Mouse (Mus musculus) c-Kit-positive CD71-positive TER-119-positive erythroid progenitor cells, embryonic 14.5 days (primary cell): Measurements from ENCODE around the gene Nyap1.
"Not testable (repeated sequence)": the region's sequence is repeated elsewhere in the genome, so short reads cannot be mapped to it uniquely, and the experiment has no call there.

Source experiments
- DNase-seq: peaks from one replicate; pipeline ENCODE4 v3.0.0-alpha.2; 2013; ENCODE audit warnings: low spot score

The Nyap1 gene

DNA sequence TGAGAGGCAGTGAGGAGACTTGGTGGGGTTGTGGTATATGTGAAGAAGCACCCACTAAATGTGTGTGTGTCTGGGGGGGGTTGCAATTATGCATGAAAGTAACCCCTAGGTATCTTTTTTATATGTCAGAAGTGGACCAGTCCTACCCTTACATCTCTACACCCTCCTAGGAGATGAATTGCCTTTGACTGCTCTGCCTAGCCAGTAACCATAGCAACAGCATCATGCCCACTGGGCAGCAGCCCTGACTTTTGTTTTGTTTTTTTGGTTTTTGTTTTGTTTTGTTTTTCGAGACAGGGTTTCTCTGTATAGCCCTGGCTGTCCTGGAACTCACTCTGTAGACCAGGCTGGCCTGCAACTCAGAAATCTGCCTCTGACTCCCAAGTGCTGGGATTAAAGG is 27.1 kb upstream of the Nyap1 start:
- no peak for DNase-seq

DNA sequence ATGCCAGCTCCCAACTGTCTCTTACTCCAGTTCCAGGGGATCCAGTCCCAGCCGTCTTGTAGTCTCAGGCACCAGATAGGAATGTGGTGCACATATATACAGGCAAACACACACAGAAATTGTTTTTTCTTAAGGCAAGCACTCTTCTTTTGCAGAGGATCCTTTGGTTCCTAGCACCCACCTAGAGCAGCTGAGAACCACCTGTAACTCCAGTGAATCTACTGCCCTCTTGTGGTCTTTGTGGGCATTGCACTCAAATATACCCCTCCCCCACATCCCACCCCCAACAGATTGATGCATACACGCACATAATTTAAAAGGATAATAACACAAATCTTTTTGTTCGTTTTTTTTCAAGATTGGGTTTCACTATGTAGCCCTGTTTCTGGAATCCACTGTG is 24.9 kb upstream of the Nyap1 start:
- no peak for DNase-seq

DNA sequence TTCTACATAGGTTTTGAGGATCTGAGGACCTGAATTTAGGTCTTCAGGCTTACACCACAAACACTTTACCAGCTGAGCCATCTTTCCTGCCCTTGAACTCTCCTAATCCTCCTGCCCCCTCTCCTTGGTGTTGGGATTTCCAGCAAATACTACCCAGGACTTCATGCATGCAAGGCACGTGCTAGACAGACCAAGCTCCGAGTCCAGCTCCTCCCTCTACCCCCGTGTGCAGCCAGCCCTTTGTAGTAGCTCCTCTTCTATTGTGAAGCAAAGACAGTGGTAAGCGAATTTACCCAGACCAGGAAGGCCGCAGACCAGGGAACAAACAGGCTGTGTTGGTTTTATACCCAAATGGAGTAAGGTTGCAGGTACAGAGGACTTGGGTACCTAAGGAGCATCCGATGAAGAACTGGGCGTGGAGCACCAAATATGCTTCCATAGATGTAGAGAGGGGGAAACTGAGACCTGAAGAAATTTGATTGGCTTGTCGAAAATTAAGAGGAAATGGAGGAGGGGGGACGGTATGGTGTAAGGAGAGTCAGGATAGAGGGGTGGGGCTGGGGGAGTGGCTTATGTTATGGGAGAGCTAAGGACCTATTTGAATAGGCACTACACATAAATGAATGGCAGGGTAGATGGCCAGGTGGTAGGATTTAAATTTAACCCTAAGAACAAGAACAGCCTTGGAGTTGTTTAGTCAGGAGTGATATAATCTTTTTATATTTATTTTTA is 23.4 kb upstream of the Nyap1 start:
- DNase-seq, result no peak

DNA sequence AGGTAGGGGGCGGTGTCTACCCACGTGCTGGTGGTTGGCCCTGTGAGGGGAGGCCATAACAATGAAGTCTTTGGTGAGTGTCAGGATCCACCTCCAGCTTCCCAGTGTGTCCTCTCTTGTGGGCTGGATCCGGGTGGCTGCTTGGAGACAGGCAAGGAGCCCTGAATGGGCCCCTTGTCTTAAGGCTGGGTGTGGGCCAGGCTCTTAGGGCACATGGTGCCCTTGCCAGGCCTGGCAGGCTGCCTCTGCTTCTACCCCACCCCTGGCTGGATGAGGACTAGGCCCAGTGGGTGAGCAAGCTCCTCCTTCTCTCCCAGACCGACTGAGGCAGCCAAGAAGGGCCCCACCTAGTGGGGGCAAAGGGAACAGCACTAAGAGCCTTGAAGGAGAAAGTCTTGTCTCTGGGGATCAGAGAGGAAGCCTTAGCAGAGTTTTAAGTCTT is 18.6 kb upstream of the Nyap1 start:
- DNase-seq, result peak; percentile 84

DNA sequence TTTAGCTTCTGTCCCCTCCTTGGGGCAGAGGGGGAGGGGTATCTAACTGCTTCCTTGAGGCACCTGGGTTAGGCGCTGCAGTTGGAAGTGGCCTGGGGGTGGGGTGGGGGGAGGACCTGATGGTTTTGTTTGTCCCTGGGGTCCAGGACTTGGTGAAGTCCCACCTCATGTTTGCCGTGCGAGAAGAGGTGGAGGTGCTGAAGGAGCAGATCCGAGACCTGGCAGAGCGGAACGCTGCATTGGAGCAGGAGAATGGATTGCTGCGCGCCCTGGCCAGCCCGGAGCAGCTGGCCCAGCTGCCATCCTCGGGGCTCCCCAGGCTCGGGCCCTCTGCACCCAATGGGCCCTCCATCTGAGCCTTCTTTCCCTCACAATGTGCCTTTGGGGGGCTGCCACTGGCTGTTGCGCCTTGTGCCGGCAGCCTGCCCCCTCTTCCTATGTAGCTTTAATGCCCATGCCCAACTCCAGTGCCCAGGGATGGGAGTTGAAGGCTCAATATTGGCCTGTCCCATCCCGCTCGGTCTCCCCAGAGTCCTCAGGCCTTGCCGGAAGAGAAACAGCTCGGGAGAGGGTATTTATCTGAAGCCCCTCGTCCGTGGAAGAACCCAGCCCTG is 17.6 kb upstream of the Nyap1 start:
- DNase-seq, result no peak

DNA sequence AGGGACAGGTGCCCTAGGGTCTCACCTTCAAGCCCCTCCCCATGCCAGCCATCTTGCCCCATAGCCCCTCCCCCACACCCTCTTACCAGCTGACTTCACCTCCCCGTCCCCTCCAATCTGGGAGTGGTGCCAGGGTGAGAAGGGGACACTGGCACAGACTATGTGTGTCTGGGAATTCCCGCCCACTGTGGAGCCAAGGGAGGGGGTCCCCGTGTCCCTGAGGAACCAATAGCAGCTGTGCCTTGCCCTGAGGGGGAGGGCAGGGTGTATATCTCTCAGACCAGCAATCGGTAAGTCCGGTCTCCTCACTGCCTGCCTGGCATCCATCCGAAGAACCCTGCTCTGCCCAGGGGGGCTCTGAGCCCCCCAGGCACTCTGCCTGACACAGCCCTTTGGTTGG is 16.5 kb upstream of the Nyap1 start:
- DNase-seq, result no peak

DNA sequence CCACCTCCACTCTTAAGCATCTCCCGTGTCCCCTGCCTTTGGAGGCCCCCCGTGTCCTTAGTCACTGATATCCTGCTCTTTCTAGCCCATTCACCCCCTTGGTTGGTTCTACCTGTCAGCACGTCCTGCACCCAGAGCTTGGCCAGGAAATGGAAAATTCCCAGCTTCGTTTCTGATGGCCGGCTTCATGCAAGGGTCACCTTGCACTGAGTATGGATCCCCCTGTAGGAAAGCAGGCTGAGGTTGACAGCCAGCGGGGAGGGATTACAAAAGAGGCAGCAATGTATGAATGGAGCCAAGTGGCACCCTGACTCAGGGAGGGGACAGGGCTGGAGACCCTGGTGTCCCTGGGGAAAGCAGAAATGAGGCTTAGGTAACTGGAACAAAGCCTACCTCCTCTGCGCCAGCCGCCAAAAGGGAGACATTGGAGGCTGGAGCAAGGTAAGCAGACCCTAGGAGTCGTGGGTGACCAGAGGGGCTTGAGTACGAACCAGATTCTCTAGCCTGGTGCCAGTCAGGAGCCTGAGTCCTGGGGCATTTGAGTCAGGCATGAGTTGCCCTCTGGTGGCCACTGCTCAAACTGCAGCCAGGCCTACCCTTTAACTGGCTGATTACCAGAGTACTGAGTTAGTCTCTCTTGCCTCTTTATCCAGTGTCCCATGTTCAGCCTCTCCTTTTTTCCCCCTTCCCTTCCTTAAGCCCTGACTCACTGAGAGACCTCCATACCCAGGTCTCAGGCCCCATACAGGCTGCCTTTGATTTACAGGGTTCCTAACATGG is 15.7 kb upstream of the Nyap1 start:
- peak; percentile 84 for DNase-seq

DNA sequence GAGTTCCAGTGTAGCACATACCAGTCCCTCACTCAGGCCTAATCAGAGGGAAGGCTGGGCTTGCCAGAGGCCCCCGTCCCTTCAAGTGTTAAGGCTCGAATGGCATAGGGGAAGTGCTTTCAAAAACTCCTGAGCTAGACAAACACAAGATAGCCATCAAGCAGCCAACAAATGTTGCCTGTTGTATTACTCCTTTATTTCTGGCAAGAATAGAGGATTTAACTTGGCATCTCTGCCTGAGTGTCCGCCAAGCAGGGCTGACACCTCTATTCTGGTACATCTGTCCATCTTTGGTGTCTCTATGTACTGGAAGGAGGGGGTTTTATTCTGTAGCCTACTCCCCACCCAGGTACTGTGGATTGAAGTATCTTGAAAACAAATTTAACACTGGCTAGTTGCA is 14.7 kb upstream of the Nyap1 start:
- no peak for DNase-seq

DNA sequence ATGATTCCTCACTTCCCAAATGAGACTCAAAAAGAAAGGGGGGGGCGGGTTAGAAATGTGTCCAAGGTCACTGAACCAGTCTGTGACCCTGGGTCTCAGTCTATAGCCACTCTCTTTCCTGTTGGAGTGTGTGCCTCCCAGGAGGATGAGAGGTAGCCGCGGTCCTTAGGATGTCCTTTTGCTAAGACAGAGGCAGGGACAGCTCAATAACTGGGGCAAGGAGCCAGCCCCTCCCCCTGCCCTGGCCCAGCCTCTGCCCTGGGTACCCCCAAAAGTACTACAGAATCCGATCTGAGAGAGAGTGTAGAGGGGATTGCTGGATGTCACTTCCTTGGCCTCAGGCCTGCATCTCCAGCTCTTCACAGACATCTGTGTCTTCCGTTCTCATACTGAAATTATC is 14.0 kb upstream of the Nyap1 start:
- no peak for DNase-seq

DNA sequence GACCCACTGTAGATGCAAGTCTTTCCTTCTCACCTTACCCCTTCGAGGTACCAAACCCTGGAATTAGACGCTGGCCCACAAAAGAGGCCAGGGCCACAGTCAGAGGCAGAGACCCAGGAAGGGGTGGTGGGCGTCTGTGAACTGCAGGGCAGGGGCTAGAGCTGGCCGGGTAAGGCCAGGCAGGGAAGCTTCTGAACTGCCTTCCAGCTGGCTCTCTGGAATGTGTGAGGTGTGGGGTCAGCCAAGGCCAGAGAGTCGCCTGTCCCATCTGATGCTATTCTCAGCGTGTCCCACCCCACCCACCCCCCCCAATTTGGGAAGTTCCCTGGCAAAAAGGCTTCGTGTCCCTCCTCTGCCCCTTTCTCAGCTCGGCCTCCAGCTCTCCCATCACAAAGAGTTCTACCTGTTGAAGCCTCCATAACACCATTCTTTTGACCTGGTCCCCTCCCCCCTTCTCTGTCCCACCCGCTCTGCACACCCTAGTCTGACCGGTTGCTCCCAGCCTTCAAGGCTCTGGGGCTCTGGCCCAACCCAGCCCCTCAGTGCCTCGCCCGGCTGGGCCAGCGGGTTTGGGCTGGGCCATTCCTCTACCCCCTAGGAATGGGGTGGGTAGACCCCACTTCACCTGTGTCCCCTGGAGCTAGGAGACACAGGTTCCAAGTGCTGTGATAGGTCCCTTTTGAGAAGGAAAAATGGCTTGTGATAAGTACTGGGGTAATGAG is 11.9 kb upstream of the Nyap1 start:
- DNase-seq, result no peak

DNA sequence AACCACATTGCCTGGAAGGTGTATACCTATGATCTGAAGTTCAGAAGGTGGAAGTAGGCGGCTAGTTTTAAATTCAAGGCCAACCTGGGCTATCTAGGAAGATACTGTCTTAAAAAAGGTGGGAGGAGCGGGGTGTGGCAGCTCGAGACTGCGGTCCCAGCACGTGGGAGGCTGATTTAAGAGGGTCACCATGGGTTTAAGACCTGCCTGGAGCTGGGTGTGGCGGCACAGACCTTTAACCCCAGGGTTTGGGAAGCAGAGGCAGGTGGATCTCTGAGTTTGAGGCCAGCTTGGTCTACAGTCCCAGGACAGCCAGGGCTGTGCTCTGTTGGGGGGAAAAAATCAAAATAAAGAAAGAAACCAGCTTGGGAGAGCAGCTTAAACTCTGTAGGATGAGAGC is 10.6 kb upstream of the Nyap1 start:
- no peak for DNase-seq

DNA sequence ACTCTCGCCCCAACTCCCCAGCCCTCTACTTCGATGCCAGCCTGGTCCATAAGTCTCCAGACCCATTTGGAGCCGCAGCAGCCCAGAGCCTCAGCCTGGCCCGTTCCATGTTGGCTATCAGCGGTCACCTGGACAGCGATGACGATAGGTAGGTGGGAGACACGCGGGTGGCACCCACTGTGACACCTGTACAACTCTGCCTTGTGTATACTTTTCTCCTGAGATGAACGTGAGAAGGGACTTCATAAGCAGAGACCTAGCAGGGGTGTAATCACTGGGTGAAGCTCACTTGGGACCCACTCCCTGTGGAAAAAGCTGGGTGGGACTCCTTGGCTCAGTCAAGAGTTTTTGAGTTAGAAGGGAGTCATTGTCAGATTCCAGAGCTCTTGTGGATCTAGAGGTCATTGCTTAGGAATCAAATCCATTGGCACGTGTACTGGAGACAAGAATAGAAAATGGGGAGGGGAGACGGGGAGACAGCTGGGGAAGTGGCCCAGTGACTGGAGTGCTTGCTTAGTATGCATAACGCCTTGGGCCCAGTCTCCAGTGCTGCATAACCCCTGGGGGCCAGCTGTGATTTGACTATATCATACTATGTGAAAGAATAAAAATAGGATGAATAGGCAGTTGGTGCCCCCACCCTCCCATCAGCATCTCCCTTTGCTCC is 9.9 kb upstream of the Nyap1 start:
- DNase-seq, result no peak

DNA sequence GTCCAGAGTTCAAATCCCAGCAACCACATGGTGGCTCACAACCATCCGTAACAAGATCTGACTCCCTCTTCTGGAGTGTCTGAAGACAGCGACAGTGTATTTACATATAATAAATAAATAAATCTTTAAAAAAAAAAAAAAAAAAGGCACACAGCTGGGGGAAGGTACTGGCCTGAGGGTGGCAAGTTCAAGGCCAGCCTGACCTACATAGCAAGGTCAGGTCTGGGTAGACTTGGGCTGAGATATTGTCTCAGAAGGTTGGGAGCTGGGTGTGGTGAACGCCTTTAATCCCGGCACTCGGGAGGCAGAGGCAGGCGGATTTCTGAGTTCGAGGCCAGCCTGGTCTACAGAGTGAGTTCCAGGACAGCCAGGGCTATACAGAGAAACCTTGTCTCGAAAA is 8.8 kb upstream of the Nyap1 start:
- DNase-seq, result not testable (repeated sequence)

DNA sequence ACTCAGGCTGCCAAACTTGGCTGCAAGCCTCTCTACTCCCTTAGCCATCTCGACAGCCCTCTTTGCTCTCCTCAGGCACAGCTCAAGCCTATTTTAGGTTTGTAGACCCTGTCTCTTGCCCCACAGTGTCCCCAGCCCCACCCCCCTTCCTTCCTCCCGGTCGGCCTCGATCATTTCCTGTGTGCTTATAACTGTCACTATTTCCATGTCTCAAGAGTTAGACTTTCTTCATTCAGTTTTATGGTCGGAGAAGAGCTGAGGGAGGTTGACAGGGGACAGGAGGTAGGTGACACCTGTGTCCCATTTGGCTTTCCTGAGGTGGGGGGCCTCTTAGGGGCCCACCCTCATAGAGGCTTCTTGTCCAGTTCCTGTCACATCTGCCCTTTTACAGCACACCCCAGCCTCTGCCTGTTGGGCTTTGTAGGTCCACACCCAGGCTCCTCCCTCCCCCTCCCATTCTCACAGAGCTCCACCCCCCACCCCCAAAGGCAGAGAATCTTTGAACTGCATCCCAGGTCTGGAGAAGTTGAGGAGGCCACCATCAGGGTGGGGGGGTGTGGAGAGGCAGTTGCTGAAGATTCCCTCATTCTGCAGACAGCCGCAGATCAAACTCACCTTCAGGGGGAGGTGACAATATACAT is 7.9 kb upstream of the Nyap1 start:
- no peak for DNase-seq

DNA sequence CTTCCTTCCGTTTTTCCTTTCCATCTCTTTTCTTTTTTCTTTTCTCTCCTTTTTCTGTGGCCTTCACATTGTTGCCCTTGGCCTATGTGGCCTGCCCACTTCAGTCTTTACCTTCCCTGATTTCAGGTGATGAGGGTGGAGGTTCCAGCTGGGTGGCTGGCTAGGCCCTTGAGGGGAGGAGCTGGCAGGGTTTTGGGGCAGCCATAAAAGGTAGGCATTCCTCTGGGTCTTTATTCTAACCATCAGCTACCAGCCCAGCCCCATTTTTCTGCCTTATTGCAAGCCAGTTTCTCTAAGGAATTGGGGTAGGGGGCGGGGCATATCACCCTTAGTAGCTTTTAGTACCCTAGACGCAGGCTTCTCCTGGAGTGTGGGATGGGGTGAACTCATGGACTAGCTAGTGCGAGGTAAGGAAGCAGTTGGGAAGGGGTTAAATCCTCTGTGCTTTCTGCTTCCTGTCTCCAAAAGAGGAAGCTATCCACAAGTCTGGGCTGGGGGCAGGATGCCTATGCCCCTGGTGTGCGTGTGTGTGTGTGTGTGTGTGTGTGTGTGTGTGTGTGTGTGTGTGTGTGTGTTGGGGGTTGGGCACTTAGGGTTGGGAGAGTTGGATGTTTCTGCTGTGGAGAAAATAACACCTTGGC is 6.8 kb upstream of the Nyap1 start:
- DNase-seq, result no peak

DNA sequence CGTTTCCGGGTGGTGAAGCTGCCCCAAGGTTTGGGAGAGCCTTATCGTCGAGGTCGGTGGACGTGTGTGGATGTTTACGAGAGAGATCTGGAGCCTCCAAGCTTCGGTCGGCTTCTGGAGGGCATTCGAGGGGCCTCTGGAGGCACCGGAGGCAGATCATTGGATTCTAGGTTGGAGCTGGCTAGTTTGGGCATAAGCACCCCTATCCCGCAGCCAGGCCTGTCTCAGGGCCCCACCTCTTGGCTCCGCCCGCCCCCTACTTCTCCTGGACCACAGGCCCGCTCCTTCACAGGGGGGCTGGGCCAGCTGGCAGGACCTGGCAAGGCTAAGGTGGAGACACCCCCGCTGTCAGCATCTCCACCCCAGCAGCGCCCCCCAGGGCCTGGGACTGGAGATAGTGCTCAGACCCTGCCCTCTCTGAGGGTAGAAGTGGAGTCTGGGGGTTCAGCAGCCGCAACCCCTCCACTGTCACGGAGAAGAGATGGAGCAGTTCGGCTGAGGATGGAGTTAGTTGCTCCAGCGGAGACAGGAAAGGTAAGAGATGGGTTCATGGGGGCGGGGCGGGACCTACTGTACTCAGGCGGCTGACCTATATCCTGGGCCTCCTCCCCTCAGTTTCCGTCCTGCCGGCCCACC is 6.0 kb upstream of the Nyap1 start:
- no peak for DNase-seq

DNA sequence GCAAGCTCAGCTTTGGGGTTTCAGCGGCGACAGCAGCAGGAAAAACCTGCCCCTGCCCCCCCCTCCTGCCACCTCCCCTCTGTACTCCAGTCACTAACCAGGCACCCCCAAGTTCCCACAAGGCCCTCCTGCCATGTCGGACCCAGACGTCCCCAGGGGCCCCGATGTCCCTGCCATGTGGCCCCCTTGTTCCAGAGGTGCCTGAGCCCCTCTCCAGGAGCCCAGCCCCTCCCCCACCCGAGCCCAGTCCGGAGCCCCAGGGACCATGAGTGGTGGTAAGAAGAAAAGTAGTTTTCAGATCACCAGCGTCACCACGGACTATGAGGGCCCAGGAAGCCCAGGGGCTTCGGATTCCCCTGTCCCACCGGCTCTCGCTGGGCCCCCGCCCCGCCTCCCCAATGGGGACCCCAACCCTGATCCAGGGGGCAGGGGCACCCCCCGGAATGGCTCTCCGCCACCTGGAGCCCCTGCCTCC is 5.5 kb upstream of the Nyap1 start:
- no peak for DNase-seq

DNA sequence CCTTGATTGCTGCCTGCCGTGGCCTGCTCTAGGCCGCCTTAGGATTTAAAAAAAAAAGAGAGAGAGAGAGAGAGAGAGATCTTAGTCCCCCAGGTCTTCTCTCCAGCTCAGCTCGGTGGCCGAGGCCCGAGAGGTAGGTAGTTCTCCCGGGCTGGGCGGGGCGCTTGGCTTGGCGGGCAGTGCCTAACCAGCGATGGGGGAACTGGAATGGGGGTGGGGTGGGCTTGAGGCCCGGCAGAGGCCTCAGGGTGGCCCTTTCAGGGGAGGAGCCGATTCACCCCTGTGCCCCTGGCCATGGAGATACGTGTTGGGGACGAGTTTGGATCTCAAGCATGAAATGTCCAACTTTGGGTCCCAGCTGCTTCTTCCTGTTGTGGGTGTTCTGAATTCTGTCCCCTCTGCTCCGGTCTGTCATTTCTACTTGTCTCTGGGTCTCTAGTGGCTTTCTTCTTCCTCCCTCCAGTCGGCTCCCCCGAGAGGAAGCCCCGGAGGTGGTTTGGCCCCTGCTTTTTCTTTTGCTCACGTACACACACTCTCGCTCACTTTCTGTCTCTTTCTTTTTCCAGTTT is 5.0 kb upstream of the Nyap1 start:
- DNase-seq, result peak; percentile 69

DNA sequence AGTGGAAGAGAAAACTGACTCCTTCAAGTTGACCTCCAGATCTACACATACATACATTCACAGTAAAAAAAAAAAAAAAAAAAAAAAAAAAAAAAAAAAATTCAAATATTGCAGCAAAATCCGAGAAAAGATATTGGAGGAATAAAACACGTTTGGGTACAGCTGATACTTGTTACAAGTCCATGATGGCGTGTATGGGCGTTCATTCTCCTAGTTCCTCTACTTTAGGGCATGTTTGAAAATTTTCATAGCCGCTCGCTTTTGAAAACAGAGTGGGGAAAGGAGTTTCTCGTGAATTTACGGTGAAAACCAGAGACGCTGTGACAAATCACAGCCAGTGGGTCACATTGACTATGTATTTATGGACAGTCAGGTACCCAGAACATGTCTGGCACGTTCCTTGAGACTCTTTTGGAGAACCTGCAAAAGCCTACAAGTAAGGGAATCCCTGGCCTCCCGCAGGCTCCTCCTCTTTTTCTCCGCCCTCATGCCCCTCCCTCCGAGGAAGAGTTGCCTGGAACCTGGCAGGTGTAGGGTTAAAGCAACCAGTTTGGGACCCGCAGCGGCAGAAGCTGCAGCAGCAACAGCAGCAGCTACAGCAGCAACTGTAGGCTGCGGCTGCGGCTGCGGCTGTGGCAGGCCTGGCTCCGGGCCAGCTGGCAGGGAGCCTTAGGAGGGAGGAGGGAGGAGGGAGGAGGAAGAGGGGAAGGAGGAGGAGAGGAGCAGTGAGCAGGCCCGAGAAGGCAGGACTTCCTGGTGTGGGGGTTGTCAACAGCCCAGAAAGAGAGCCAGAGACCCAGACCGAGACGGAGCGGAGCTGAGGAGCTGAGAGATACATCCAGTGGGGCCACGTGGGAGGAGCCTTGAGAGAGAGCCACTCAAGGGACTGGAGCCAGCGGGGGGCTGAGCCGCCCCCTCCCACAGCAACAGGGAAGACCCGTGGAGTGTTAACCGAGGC is 4.1 kb upstream of the Nyap1 start, which contains the start of gene Tsc22d4:
TSS of gene Tsc22d4 (plus strand) at position 517 of the 958 bp plus-strand sequence.
- peak; percentile 78 for DNase-seq
